Mouse (Mus musculus) heart, embryonic 12.5 days (tissue): Measurements from ENCODE around the gene Atg7. TPM values are rescaled to one million over a fixed set of nuclear protein-coding genes. Genes with fewer than 3 reads are reported as not detected.

ENCODE experiments used
- ATAC-seq: fragments of 200-750 bp; cut with Nextera tagmentation; 2 replicates; pipeline ENCODE4 v1.8.0; 2017; ENCODE audit warnings: moderate TSS enrichment, moderate library complexity; ENCODE audit not compliant: insufficient number of reproducible peaks, low FRiP score
- H3K27ac ChIP-seq: fragments of 300-500 bp; sonication (generic); 2 replicates; pipeline ENCODE4 v1.5.1; 2016; ENCODE audit warnings: mild to moderate bottlenecking, moderate library complexity; ENCODE audit not compliant: poor library complexity, severe bottlenecking
- H3K27me3 ChIP-seq: fragments of 300-500 bp; sonication (generic); replicated peaks from 2 replicates; pipeline ENCODE4 v1.6.1; 2016; ENCODE audit warnings: mild to moderate bottlenecking, moderate library complexity
- H3K36me3 ChIP-seq: fragments of 300-500 bp; sonication (generic); 2 replicates; pipeline ENCODE4 v1.6.1; 2016; ENCODE audit warnings: mild to moderate bottlenecking, moderate library complexity
- H3K4me1 ChIP-seq: fragments of 300-500 bp; sonication (generic); replicated peaks from 2 replicates; pipeline ENCODE4 v1.6.1; 2016; ENCODE audit warnings: mild to moderate bottlenecking
- H3K4me2 ChIP-seq: fragments of 300-500 bp; sonication (generic); 2 replicates; pipeline ENCODE4 v1.6.1; 2016; ENCODE audit warnings: mild to moderate bottlenecking, moderate library complexity
- H3K4me3 ChIP-seq: fragments of 300-500 bp; sonication (generic); 2 replicates; pipeline ENCODE4 v1.5.1; 2016; ENCODE audit warnings: mild to moderate bottlenecking
- H3K9ac ChIP-seq: fragments of 300-500 bp; sonication (generic); 2 replicates; pipeline ENCODE4 v1.6.1; 2016; ENCODE audit warnings: mild to moderate bottlenecking, moderate library complexity
- H3K9me3 ChIP-seq: fragments of 300-500 bp; sonication (generic); replicated peaks from 2 replicates; pipeline ENCODE4 v1.6.1; 2016; ENCODE audit warnings: mild to moderate bottlenecking, moderate library complexity
- WGBS: fragments of 180-500 bp; shearing (Covaris S2); methylation state at CpG from one replicate; pipeline ENCODE4 v1.1.7; 2016; 5-methylcytosine and 5-hydroxymethylcytosine counted together
- polyA plus RNA-seq: library from polyadenylated mRNA; unstranded; fragments of >200 nt; fragmentation: Nextera tagmentation; extraction: Ambion mirVana; gene quantifications from 2 replicates; pipeline ENCODE4 v1.2.1, GENCODE M21; 2016

The Atg7 gene
- polyA plus RNA-seq, 1 experiment from 2014 or later: 18.4 TPM

- no peak for ATAC-seq
- Histone ChIP-seq H3K27ac (no peak overlapping the region), H3K9me3 (no peaks in the 10 kb centered on the region), H3K4me2 (no peak overlapping the region), H3K4me3 (no peak overlapping the region), H3K9ac (no peak overlapping the region), H3K4me1 (peaks cover 82% of the 10 kb centered on the region), H3K27me3 (no peaks in the 10 kb centered on the region), H3K36me3 (peaks cover 11% of the 10 kb centered on the region; the same call in 1 of the 2 replicates)
- 83% methylated on average over 6 of the region's 6 CpGs for WGBS
Observed at GRCm38 (mm10) chr6:114869501-114870076, 226.7 kb downstream of the Atg7 start.

DNA sequence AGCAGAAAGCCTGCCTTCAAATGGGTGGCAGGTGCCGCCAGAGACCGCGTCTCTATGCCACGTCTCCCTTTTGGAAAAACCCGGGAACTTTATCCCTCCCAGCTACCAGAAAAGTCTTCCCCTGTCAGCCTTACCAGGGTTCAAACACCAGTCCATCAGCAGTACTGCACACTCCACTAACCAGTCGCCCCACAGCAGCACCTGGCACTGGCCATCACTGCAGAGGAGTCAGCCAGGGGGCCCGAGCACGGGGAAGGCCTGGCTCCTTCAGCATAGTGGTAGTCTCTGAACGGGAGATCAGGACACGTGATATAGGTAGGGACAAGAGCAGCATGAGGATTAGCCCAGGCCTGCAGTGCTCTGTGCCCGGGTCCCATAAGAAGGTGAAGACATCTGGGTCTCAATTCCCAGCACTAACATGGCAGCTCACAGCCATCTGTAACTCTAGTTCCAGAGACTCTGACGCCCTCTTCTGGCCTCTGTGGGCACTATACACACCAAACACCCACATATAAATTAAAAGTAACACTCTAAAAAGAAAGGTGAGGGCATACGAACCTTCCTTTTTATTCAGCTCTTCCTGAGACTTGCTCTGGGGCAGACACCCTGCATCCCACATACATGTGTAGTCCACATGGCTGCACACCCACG lies 228.2 kb downstream of the Atg7 start:
- no peak for ATAC-seq
- Histone ChIP-seq H3K9me3 (no peaks in the 10 kb centered on the region), H3K4me1 (peaks cover 87% of the 10 kb centered on the region), H3K36me3 (peaks cover 11% of the 10 kb centered on the region; the same call in 1 of the 2 replicates), H3K4me3 (no peak overlapping the region), H3K27me3 (no peaks in the 10 kb centered on the region), H3K9ac (no peak overlapping the region), H3K4me2 (no peak overlapping the region), H3K27ac (peak overlapping the region; percentile 13; the same call in 1 of the 2 replicates)
- 86% methylated on average over 14 of the region's 14 CpGs for WGBS

DNA sequence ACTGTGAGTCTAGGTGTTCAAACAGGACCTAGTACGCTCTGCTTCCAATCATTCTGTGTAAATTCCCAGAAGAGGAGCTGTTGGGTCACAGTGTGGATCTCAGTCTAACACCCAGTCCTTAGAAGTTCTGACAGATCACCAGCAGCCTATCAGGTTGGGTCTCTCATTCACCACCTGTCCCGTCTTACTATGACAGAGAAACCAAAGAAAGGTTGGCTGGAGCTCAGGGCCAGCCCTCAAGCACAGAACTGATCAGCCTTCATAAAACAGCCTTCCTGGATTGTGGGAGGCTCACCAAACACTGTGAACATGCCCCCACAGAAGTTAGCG lies 230.9 kb downstream of the Atg7 start:
- H3K4me1 ChIP-seq: peaks cover 93% of the 10 kb centered on the region
- no peak for ATAC-seq
- H3K9me3 ChIP-seq: no peaks in the 10 kb centered on the region
- peak overlapping the region; percentile 98 for H3K27ac ChIP-seq
- peak overlapping the region; percentile 84 for H3K9ac ChIP-seq
- H3K4me3 ChIP-seq: peak overlapping the region; percentile 56
- WGBS: 64% methylated on average over 3 of the region's 3 CpGs
- peaks cover 13% of the 10 kb centered on the region; the same call in 1 of the 2 replicates for H3K36me3 ChIP-seq
- no peaks in the 10 kb centered on the region for H3K27me3 ChIP-seq
- peak overlapping the region; percentile 94 for H3K4me2 ChIP-seq

GRCm38 (mm10) chr6:114874138-114874928 lies 231.4 kb downstream of the Atg7 start:
- H3K4me3 ChIP-seq: peak overlapping the region; percentile 56

DNA sequence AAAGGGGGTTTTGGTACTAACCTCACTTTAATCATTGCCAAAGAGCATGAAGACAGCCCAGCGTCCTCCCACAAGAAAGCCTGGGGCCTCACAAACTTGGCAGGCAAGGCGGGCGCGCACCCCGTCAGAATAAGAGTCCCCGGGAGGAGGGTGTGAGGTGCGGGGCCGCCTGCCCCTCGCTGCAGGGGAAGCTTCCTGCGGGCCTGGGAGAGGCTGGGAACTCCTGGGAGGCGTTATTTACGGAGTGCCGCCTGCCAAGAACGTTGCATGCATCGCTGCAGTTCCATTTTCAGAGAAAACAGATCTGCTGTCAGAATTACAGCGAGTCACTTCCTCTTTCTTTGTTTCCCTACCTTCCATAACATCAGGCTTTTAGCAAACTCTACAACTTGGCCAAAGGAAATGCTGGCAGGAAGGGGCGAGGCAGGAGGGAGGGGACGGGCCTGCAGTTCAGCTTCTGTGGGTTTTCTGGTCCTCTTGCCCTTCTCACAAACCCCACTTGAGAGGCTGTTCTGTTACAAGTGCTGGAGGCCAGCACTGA lies 232.2 kb downstream of the Atg7 start:
- H3K4me1 ChIP-seq: peaks cover 93% of the 10 kb centered on the region
- H3K36me3 ChIP-seq: peaks cover 17% of the 10 kb centered on the region; the same call in 1 of the 2 replicates
- peak overlapping the region; percentile 98 for H3K27ac ChIP-seq
- ATAC-seq: peak; percentile 81
- H3K4me2 ChIP-seq: peak overlapping the region; percentile 94
- WGBS: under 1% methylated on average over 18 of the region's 18 CpGs
- H3K9ac ChIP-seq: peak overlapping the region; percentile 84
- H3K9me3 ChIP-seq: no peaks in the 10 kb centered on the region
- H3K27me3 ChIP-seq: no peaks in the 10 kb centered on the region
- peak overlapping the region; percentile 56 for H3K4me3 ChIP-seq

More at GRCm38 (mm10) chr6:114874138-114874928, 231.4 kb downstream of the Atg7 start:
- Histone ChIP-seq H3K4me2 (peak overlapping the region; percentile 94), H3K9ac (peak overlapping the region; percentile 84), H3K4me1 (peaks cover 93% of the 10 kb centered on the region), H3K27me3 (no peaks in the 10 kb centered on the region), H3K9me3 (no peaks in the 10 kb centered on the region), H3K36me3 (peaks cover 17% of the 10 kb centered on the region; the same call in 1 of the 2 replicates), H3K27ac (peak overlapping the region; percentile 98)
- WGBS: 15% methylated on average over 19 of the region's 19 CpGs
- ATAC-seq: no peak; the same call in 1 of the 2 replicates

DNA sequence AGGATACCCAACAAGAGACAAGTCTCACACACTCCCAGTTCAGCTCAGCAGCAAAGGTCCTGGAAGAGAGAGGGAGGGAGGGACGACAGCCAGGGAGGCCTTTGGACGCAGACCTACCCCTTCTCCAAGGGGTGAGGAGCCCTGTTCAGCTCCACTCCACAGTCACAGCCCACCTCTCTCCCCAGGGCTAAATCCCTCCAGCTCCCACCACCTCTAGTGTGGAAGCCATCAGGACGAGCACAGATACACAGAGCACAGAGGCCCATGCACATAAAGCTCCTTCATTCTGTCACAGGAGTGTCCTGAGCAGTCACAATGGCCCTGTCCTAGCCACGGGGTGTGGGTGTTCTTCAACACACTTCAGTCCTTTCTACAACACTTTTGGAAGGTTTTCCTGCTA lies 233.1 kb downstream of the Atg7 start:
- ATAC-seq: no peak
- peaks cover 93% of the 10 kb centered on the region for H3K4me1 ChIP-seq
- peak overlapping the region; percentile 98 for H3K27ac ChIP-seq
- WGBS: 32% methylated on average over 4 of the region's 4 CpGs
- peaks cover 11% of the 10 kb centered on the region; the same call in 1 of the 2 replicates for H3K36me3 ChIP-seq
- H3K4me2 ChIP-seq: peak overlapping the region; percentile 12; the same call in 1 of the 2 replicates
- no peak overlapping the region for H3K4me3 ChIP-seq
- no peaks in the 10 kb centered on the region for H3K9me3 ChIP-seq
- H3K27me3 ChIP-seq: no peaks in the 10 kb centered on the region
- H3K9ac ChIP-seq: peak overlapping the region; percentile 84

GRCm38 (mm10) chr6:114876546-114876945 lies 233.6 kb downstream of the Atg7 start:
- H3K9ac ChIP-seq: no peak overlapping the region
- no peak overlapping the region for H3K4me3 ChIP-seq
- H3K9me3 ChIP-seq: no peaks in the 10 kb centered on the region
- no peak overlapping the region for H3K4me2 ChIP-seq
- 75% methylated on average over 6 of the region's 6 CpGs for WGBS
- no peak for ATAC-seq
- H3K36me3 ChIP-seq: peaks cover 6% of the 10 kb centered on the region; the same call in 1 of the 2 replicates
- H3K27me3 ChIP-seq: no peaks in the 10 kb centered on the region
- peaks cover 93% of the 10 kb centered on the region for H3K4me1 ChIP-seq
- peak overlapping the region; percentile 98 for H3K27ac ChIP-seq

GRCm38 (mm10) chr6:114878841-114879520 lies 236.1 kb downstream of the Atg7 start:
- H3K4me1 ChIP-seq: peaks cover 100% of the 10 kb centered on the region
- H3K4me2 ChIP-seq: no peak overlapping the region
- H3K27me3 ChIP-seq: no peaks in the 10 kb centered on the region
- ATAC-seq: no peak
- 71% methylated on average over 19 of the region's 19 CpGs for WGBS
- H3K27ac ChIP-seq: peak overlapping the region; percentile 45
- H3K9ac ChIP-seq: no peak overlapping the region
- H3K9me3 ChIP-seq: no peaks in the 10 kb centered on the region
- no peak overlapping the region for H3K4me3 ChIP-seq
- H3K36me3 ChIP-seq: peaks cover 6% of the 10 kb centered on the region; the same call in 1 of the 2 replicates

GRCm38 (mm10) chr6:114880798-114881197 lies 237.9 kb downstream of the Atg7 start:
- H3K27ac ChIP-seq: peak overlapping the region; percentile 34; the same call in 1 of the 2 replicates
- 22% methylated on average over 4 of the region's 4 CpGs for WGBS

GRCm38 (mm10) chr6:114882212-114882611 lies 239.3 kb downstream of the Atg7 start:
- Histone ChIP-seq H3K4me2 (peak overlapping the region; percentile 47), H3K27ac (peak overlapping the region; percentile 91), H3K9me3 (no peaks in the 10 kb centered on the region), H3K4me1 (peaks cover 100% of the 10 kb centered on the region), H3K9ac (peak overlapping the region; percentile 25; the same call in 1 of the 2 replicates), H3K36me3 (peaks cover 32% of the 10 kb centered on the region), H3K27me3 (no peaks in the 10 kb centered on the region), H3K4me3 (no peak overlapping the region)
- WGBS: 52% methylated on average over 5 of the region's 5 CpGs
- ATAC-seq: no peak

More at GRCm38 (mm10) chr6:114880798-114881197, 237.9 kb downstream of the Atg7 start:
- Histone ChIP-seq H3K36me3 (peaks cover 19% of the 10 kb centered on the region), H3K4me2 (no peak overlapping the region), H3K9me3 (no peaks in the 10 kb centered on the region), H3K4me1 (peaks cover 100% of the 10 kb centered on the region), H3K9ac (no peak overlapping the region), H3K27me3 (no peaks in the 10 kb centered on the region), H3K4me3 (no peak overlapping the region)
- no peak for ATAC-seq
